Mouse (Mus musculus) right cerebral cortex, postnatal 36 days (tissue): ENCODE data around the gene Efna2.

ENCODE experiments used
- DNase-seq, 2 experiments: peaks; one replicate each; pipeline ENCODE4 v3.0.0; 2022; ENCODE audit warnings: low spot score in 2 of 2, mixed read lengths in 1 of 2

The Efna2 gene

GRCm38 (mm10) chr10:80168038-80168661 is 11.1 kb upstream of the Efna2 start:
- DNase-seq: peak; percentile 82 to 89

- DNase-seq: no peak
These were observed 10.2 kb upstream of the Efna2 start for GRCm38 (mm10) chr10:80169070-80169469.

DNA sequence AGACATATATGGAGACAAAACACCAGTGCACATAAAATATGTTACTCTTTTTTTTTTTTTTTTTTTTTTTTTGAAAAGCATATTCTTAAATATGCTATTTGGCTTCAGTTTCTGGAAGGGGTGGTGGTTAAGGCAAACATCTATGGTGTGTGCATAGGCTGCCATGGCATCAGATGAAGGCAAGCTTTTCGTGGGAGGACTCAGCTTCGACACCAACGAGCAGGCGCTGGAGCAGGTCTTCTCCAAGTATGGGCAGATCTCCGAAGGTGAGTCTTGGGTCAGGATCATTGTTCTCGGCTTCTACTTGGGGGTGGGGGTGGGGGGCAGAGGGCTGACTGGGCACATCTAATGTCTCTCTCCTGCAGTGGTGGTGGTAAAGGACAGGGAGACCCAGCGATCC is 9.6 kb upstream of the Efna2 start:
- DNase-seq: no peak

- no peak for DNase-seq
These were observed 9.2 kb upstream of the Efna2 start for GRCm38 (mm10) chr10:80170052-80170451.

DNA sequence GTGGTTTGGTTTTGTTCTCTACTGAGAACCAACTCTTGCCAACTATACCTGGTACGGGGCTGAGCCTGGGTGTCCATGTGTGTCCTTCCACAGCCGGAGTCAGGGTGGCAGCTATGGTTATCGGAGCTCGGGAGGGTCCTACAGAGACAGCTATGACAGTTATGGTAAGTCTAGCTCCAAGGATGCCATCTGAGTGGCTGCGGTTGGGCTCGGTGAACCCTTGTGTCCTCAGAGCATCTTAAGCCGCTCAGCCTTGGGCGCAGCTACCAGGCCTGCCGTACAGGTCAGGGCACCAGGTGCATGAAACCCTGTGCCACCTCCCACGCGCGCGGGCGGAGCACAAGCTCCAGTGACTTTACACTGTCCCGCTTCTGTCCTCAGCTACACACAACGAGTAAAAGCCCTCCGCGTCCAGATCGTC is 8.7 kb upstream of the Efna2 start:
- no peak for DNase-seq

DNA sequence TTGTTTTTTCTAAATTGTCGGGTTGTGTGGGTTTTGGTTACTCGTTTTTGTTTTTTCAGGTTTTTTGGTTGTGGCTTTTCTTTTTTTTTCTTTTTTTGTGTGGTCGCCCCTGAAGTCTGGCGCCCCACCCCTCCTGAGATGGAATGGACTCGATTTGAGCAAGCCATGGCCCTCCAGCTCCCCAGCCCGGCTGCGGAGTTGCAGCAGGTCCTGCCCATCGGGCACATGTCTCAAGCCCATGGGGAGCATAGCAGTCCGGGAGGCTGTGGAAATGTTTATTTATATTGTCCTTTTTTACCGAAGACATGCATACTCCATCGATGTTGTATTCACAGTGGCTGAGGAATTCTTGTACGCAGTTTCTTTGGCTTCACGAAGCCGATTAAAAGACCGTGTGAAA is 8.0 kb upstream of the Efna2 start:
- DNase-seq: no peak

GRCm38 (mm10) chr10:80171760-80172526 is 7.3 kb upstream of the Efna2 start:
- DNase-seq: no peak

DNA sequence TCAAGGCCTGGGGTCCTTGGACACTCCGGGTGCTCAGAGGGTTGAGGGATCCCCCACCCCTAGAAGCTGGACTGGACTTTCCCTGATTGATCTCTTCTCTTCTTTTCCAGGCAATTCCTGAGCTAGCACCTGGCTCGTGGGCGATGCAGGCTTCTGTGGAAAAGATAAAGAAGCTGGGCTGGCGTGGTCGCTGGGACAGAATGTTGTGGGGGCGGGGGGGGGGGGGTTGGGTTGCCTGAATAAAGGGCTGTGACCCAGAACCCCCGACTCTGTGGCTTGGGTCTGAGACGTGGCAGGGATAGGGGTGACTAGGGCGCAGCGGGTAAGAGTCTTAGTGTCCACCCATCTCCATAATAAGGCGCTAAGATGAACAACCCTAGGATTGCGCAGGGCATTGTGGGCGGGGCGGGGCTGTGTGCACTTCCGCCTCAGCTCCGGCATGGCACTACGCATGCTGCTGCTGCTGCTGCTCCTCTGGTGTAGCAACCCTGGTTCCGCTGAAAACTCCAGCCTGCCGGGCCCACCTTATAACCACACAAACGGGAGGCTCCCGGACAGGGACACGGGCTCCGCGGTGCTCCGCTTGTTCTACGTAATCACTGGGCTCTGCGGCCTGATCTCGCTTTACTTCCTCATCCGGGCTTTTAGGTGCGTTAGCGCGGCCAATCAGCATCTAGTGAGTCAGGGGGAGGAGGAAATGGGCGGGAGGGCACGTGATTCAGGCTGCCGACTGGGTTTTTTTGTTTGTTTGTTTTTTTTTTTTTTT is 6.6 kb upstream of the Efna2 start, which contains the start of gene 1600002K03Rik:
Gene 1600002K03Rik (plus strand): TSS at position 418 of the 766 bp plus-strand sequence.
- peak; percentile 88 to 89 for DNase-seq

DNA sequence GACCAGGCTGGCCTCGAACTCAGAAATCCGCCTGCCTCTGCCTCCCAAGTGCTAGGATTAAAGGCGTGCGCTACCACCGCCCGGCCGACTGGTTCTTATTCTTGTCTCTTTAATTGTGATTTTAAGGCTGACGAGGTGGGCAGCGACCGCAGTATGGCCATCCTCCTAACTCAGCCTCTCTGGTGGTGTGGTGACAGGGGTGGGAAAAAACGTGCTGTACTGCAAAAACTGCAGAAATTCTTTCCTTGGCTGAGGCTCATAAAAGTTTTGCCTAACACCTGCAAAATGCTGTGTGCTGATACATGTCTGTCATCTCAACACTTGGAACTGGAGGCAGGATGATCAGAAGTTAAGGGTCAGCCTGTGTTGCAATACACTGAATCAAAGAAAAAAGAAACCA is 5.9 kb upstream of the Efna2 start:
- no peak for DNase-seq

DNA sequence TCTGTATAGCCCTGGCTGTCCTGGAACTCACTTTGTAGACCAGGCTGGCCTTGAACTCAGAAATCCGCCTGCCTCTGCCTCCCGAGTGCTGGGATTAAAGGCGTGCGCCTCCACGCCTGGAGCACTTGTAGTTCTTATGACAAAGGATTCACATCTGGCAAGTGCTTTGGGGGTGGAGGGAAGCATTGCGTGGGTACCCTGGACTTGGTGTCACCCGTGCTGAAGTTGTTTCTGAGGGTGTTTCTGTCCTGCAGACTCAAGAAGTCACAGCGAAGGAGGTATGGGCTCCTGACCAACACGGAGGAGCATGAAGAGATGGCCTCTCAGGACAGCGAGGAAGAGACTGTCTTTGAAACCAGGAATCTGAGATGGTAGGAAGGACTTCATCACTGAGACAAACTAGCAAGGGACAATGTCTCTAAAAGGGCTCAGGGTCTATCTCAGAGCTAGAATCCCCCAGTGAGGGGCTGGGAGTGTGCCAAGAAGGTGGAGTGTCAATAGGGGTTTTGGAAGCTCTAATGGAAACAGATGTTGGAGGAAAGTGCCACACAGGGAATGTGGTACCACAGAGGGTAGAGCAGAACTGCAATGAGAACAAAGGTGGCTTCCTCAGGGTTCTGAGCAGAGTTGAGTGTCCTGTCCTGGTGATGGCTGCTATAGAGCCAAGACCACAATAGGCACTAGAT is 5.2 kb upstream of the Efna2 start:
- no peak for DNase-seq

DNA sequence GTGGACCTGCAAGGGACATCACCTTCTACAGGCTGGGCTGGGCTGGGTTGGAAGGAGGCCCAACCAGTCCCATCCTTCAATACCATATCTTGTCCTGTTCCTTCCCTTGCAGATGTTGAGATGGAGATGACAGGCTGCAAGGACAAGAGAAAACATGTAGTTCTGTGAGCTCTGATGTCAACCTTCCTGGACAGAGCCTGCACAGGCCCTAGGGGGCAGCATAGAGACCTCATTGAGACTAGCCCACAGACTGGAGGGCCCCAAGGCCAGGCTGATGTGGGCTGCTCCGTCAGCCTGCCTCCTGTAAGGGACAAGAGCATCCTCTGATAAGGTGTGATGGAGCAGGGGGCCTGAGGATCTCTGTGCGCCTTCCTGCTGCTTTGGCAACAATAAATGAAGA is 4.6 kb upstream of the Efna2 start:
- DNase-seq: no peak

DNA sequence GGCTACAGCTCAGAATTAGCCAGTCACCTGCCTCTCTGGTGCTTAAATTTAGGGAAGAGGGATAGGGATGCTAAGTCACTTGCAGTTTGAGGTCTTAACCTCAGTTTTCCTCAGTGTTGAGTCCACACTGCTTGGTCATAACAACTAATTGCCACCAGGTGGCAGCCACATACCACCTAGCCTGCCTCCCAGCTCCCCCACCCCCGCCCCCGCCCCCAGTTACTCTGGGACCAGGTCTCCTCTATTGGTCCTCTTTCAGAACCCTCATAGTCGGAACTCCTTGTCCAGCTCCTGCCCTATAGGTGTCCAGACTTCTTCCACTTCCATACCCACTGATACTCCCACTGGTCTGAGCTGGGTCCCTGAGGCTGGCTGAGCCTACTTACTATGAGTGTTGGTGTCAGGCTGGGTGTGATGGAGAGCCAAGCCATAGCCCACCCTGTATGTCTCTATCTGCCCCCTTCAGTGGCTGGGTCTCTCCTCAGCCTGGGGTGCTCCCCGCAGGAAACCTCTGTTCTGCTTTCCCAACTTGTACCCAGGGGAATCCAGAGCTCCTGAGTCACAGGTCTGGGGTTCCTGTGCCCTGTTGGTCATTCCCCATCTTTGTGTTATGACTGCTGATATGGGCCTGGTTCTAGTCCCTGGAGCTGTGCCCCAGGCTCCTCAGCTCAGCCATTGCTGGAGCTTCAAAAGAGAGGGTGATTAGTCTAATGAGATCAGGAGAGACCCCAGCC is 3.6 kb upstream of the Efna2 start:
- no peak for DNase-seq

- no peak for DNase-seq
These were observed 2.9 kb upstream of the Efna2 start for GRCm38 (mm10) chr10:80176270-80176834.

- no peak for DNase-seq
These were observed 1.6 kb upstream of the Efna2 start for GRCm38 (mm10) chr10:80177441-80178279.

DNA sequence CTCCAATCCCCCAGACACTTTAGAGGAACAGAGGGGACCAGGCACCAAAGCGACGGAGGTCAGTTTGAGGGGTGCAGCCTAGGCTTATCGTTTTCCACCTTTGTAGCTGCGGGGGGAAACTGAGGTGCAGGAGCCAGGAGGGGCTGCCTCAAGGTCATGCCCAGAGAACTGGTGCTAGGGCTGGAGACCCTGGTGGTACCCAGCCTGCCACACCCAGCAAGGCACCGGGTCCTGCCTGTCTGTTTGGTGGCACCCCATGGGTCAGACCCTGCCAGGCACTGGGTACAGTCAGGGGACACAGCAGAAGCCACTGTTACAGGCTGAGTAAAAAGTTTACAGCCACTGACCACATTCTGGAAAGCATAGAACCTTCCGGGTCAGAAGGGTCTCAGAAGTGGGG is 1.0 kb downstream of the Efna2 start:
- no peak for DNase-seq

DNA sequence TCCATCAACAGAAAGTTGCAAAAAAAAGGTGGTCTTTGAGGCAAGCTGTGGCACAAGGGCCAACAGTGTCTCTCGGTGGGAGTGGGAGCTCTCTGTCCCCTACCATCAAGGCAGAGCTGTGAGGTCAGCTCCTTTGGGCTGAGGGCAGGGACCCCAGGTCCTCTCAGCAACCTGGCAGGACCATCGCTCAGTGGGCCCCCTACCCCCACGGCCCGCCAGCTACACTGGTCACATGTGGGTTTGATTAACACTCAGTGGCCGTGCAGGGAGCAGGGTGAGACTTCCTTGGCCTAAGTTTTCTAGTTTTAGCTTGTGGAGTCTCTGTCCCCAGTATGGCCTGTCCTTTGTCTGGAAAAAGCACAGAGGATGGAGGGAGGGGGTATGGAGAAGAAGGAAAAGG is 1.5 kb downstream of the Efna2 start:
- DNase-seq: no peak

DNA sequence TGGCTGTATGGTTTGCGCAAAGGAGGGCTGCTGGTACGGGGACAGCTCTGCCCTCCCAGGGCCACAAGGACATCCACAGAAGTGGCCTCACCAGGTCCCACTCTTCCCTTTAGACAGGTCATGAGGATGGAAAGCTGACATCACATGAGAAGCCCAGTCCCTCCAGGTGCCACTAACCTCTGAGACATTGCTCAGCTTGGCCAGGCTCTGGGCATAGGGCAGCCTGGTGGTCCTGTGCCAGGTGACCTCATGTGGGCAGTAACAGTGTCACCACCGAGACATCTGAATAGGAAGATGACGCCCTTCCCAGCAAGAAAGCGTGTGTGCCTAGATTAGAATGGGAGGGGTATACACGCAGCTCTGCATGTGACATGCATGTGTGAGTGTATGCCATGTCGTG is 3.3 kb downstream of the Efna2 start:
- no peak for DNase-seq

DNA sequence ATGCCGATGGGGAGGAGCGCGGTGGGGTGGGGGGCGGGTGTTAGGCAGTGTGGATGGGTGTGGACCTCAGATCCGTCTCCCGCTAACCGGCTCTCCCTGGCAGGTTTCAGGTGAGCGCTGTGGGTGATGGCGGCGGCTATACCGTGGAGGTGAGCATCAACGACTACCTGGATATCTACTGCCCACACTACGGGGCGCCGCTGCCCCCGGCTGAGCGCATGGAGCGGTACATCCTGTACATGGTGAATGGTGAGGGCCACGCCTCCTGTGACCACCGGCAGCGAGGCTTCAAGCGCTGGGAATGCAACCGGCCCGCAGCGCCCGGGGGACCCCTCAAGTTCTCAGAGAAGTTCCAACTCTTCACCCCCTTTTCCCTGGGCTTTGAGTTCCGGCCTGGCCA is 7.4 kb downstream of the Efna2 start:
- DNase-seq: no peak

DNA sequence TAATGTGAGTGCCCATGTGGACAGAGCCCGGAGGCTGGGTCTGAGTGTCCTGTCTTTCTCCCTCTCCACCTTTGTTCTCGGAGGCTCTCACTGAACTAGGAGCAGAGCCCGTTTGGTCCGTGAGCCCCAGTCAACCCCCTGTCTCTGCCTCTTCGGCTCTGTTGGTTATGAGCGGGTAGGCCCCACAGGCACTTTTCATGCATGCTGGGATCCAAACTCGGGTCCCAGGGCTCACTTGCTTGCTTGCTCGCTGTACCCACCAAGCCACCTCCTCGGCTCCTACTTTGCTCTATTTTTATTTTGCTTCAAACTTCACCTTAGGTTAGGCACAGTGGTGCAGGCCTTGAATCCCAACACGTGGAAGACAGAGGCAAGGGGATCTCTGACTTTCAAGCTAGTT is 8.5 kb downstream of the Efna2 start:
- DNase-seq: no peak

DNA sequence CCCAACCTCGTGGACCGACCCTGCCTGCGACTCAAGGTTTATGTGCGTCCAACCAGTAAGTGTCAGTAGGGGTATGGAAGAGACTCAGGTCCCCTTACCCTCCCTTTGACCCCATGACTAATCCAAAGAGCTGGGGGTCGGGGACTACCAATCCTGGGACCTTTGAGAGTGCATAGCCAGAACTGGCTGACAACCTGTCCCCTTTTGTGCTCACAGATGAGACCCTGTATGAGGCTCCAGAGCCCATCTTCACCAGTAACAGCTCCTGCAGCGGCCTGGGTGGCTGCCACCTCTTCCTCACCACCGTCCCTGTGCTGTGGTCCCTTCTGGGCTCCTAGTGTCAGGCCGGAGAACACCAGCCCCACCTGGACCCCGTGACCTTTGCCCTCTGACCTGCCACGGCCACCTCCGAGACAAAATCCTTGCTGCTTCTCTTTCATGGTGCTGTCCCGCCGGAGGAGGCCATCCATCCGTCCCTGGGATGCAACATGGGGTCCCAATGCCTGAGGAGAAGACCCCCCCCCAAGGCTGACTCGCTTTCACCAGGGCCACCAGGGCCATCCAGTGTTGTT is 9.3 kb downstream of the Efna2 start:
- no peak for DNase-seq
